Mouse (Mus musculus) ovary, postnatal 10 days (tissue): Measurements from ENCODE around the gene P2rx3.

Source experiments
- DNase-seq: peaks from one replicate; pipeline ENCODE4 v3.0.0; 2022; ENCODE audit warnings: low spot score

Gene P2rx3

GRCm38 (mm10) chr2:85043623-85044022 is 6.4 kb upstream of the P2rx3 start:
- no peak for DNase-seq

GRCm38 (mm10) chr2:85038336-85038735 is 1.1 kb upstream of the P2rx3 start:
- no peak for DNase-seq

GRCm38 (mm10) chr2:85036507-85037046 is 685 bp downstream of the P2rx3 start:
- DNase-seq: no peak

- no peak for DNase-seq
These were observed 3.1 kb downstream of the P2rx3 start for GRCm38 (mm10) chr2:85034169-85034568.

GRCm38 (mm10) chr2:85033121-85033520 is 4.1 kb downstream of the P2rx3 start:
- DNase-seq: no peak

- DNase-seq: no peak
These were observed 6.3 kb downstream of the P2rx3 start for GRCm38 (mm10) chr2:85030989-85031388.

GRCm38 (mm10) chr2:85029897-85030296 is 7.4 kb downstream of the P2rx3 start:
- no peak for DNase-seq

- DNase-seq: no peak
These were observed 10.0 kb downstream of the P2rx3 start for GRCm38 (mm10) chr2:85027281-85027680.

- DNase-seq: no peak
These were observed 11.1 kb downstream of the P2rx3 start for GRCm38 (mm10) chr2:85026178-85026577.

GRCm38 (mm10) chr2:85022043-85022442 is 15.2 kb downstream of the P2rx3 start:
- DNase-seq: no peak

GRCm38 (mm10) chr2:85014588-85014982 is 22.7 kb downstream of the P2rx3 start:
- no peak for DNase-seq

GRCm38 (mm10) chr2:85013826-85014587 is 23.3 kb downstream of the P2rx3 start:
- no peak for DNase-seq

- no peak for DNase-seq
These were observed 24.6 kb downstream of the P2rx3 start for GRCm38 (mm10) chr2:85012679-85013078.

- DNase-seq: no peak
These were observed 25.2 kb downstream of the P2rx3 start for GRCm38 (mm10) chr2:85011906-85012604.

GRCm38 (mm10) chr2:85009212-85009611 is 28.1 kb downstream of the P2rx3 start:
- no peak for DNase-seq

- DNase-seq: no peak
These were observed 29.5 kb downstream of the P2rx3 start for GRCm38 (mm10) chr2:85007729-85008128.

- no peak for DNase-seq
These were observed 30.7 kb downstream of the P2rx3 start for GRCm38 (mm10) chr2:85006600-85006999.

- no peak for DNase-seq
These were observed 32.9 kb downstream of the P2rx3 start for GRCm38 (mm10) chr2:85004341-85004740.

GRCm38 (mm10) chr2:85002575-85002974 is 34.7 kb downstream of the P2rx3 start:
- DNase-seq: no peak

GRCm38 (mm10) chr2:85001497-85001896 is 35.8 kb downstream of the P2rx3 start:
- DNase-seq: no peak

- no peak for DNase-seq
These were observed 37.6 kb downstream of the P2rx3 start for GRCm38 (mm10) chr2:84999486-85000181.

- no peak for DNase-seq
These were observed 40.9 kb downstream of the P2rx3 start for GRCm38 (mm10) chr2:84996376-84996775.

- DNase-seq: no peak
These were observed 49.3 kb downstream of the P2rx3 start, which contains the start of gene Prg3 for GRCm38 (mm10) chr2:84987930-84988329. Gene Prg3, plus strand, starts transcription at chr2:84988215.
